Mouse (Mus musculus) small intestine, adult 2 months (tissue): ENCODE results near the gene Adamts4. TPM values are rescaled to one million over a fixed set of nuclear protein-coding genes. Genes with fewer than 3 reads are reported as not detected.

Experiments
- H3K27ac ChIP-seq: fragments of 200-500 bp; 2 replicates; pipeline ENCODE4 v1.5.1; 2012; ENCODE audit warnings: low read depth, low read length, control low read depth, inconsistent platforms; ENCODE audit not compliant: insufficient read depth
- H3K27me3 ChIP-seq: fragments of 200-500 bp; 2 replicates; pipeline ENCODE4 v1.6.1; 2012; ENCODE audit warnings: mild to moderate bottlenecking, moderate library complexity, low read length, inconsistent platforms; ENCODE audit not compliant: control insufficient read depth, insufficient read depth
- H3K36me3 ChIP-seq: fragments of 200-500 bp; 2 replicates; pipeline ENCODE4 v1.6.1; 2012; ENCODE audit warnings: mild to moderate bottlenecking, low read length, control low read depth, inconsistent platforms; ENCODE audit not compliant: control insufficient read depth, insufficient read depth
- H3K4me1 ChIP-seq: fragments of 200-500 bp; 2 replicates; pipeline ENCODE4 v1.6.1; 2012; ENCODE audit warnings: low read length, inconsistent platforms, mixed read lengths; ENCODE audit not compliant: control insufficient read depth, insufficient read depth, insufficient read length
- H3K4me3 ChIP-seq: fragments of 200-500 bp; 2 replicates; pipeline ENCODE4 v1.5.1; 2012; ENCODE audit warnings: low read depth, mild to moderate bottlenecking, control low read depth, inconsistent platforms, low read length, moderate library complexity
- CTCF ChIP-seq: fragments of 200-500 bp; IDR thresholded peaks from 2 replicates; pipeline ENCODE4 v1.5.1; 2012; ENCODE audit warnings: low read depth, mild to moderate bottlenecking, control low read depth, inconsistent platforms, low read length, moderate library complexity, mixed read lengths; ENCODE audit not compliant: insufficient replicate concordance, insufficient read length; ENCODE audit errors: extremely low read depth
- POLR2A ChIP-seq: fragments of 200-500 bp; IDR thresholded peaks from 2 replicates; pipeline ENCODE4 v1.6.1; 2012; ENCODE audit warnings: low read depth, mild to moderate bottlenecking, control low read depth, inconsistent platforms, low read length, moderate library complexity
- WGBS: fragments of 180-500 bp; shearing (Covaris S2); methylation state at CpG from one replicate; pipeline ENCODE4 v1.1.7; 2018; 5-methylcytosine and 5-hydroxymethylcytosine counted together
- polyA plus RNA-seq: library from polyadenylated mRNA; depleted of rRNA; stranded (reverse); fragments of >200 nt; gene quantifications from 2 replicates; pipeline ENCODE4 v1.2.3, GENCODE M21; 2012

Gene Adamts4
- polyA plus RNA-seq, 1 experiment = 2.6 TPM

DNA sequence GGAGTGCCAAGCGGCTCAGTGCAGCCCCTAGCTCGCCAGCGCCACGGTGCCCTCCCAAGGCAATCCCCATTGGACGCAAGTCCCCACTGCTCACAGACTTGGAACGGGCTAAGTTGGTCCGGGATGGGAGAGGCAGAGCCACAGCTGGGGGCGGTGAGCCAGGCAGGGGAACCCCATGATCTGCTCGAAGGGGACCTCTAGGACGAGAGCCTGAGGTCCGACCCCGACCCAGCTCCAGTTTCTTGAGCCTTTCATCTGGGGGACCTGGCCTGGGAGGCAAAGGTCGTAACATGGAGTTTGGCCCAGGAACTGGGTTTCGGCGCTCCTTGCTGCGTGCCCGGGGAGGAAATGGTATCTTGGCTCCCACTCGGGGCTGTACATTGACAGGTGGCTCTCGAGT lies 36.3 kb downstream of the Adamts4 start:
- Histone ChIP-seq H3K27me3 (no peaks in the 10 kb centered on the region), H3K27ac (no peak overlapping the region), H3K4me3 (no peak overlapping the region), H3K4me1 (peaks cover 5% of the 10 kb centered on the region), H3K36me3 (peaks cover 21% of the 10 kb centered on the region)
- WGBS = 88% methylated on average over 19 of the region's 19 CpGs
- TF ChIP-seq POLR2A (no peak), CTCF (no peak)

- peak within 1 kb of the TSS; percentile 43; the same call in 1 of the 2 replicates for H3K27ac ChIP-seq
- peaks cover 21% of the 10 kb centered on the region for H3K36me3 ChIP-seq
- H3K4me3 ChIP-seq = peak within 1 kb of the TSS; percentile 94
- TF ChIP-seq CTCF (no peak), POLR2A (peak; percentile 75)
- peaks cover 8% of the 10 kb centered on the region for H3K4me1 ChIP-seq
- under 1% methylated on average over 49 of the region's 49 CpGs for WGBS
- H3K27me3 ChIP-seq = no peaks in the 10 kb centered on the region
These were observed 37.2 kb downstream of the Adamts4 start, which contains the start of gene Usp21 for GRCm38 (mm10) chr1:171287136-171288081. Gene Usp21 (minus strand): TSS chr1:171287991.

DNA sequence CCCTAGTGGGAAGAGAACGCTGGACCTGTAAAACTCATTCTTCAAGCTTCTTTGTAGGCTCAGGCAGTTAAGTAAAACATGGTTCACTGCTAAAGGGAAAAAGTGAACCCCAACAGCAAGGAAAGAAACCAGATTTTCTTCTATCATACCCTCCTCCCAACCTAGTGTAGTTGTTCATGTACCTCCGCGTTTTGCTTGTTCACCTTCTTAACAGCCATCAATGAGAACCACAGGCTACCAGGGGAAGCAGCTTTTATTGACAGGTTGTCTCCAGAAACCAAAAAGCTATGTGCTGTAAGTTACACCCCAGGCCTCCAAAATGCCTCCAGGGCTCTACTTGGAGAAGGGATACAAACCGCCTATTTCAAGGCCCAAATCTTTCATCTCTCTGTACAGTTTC lies 38.1 kb downstream of the Adamts4 start:
- Histone ChIP-seq H3K4me1 (peaks cover 9% of the 10 kb centered on the region), H3K27me3 (no peaks in the 10 kb centered on the region), H3K27ac (no peak overlapping the region), H3K36me3 (peaks cover 18% of the 10 kb centered on the region), H3K4me3 (no peak overlapping the region)
- TF ChIP-seq CTCF = no peak
- no peak for TF ChIP-seq POLR2A
- 69% methylated on average over 4 of the region's 4 CpGs for WGBS

- Histone ChIP-seq H3K4me3 (no peak overlapping the region), H3K4me1 (peaks cover 8% of the 10 kb centered on the region; the same call in 1 of the 2 replicates), H3K36me3 (peaks cover 10% of the 10 kb centered on the region), H3K27me3 (no peaks in the 10 kb centered on the region), H3K27ac (no peak overlapping the region)
- TF ChIP-seq POLR2A (no peak), CTCF (no peak)
- 46% methylated on average over 3 of the region's 3 CpGs for WGBS
These were observed 43.1 kb downstream of the Adamts4 start for GRCm38 (mm10) chr1:171293351-171293750.

DNA sequence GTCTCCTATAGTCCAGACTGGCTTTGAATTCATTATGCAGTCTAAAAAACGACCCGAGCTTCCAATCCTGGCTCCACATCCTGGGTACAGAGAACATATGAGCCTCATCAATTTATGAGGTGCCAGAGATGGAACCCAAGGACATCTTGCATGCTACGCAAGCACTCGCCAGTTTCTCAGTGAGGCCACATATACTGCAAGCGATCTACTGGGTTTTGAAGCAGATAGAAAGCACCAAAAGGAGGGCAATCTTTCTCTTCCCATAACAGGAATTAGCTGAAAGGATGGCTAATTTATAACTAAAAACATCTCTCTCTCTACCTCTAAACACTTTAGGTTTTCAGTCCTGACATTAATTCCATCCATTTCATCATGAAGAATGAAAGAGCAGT lies 43.7 kb downstream of the Adamts4 start:
- TF ChIP-seq POLR2A (no peak), CTCF (no peak)
- H3K4me1 ChIP-seq = peaks cover 8% of the 10 kb centered on the region; the same call in 1 of the 2 replicates
- peak overlapping the region; percentile 76 for H3K4me3 ChIP-seq
- no peaks in the 10 kb centered on the region for H3K27me3 ChIP-seq
- peak overlapping the region; percentile 94 for H3K27ac ChIP-seq
- WGBS = 16% methylated on average over 5 of the region's 5 CpGs
- H3K36me3 ChIP-seq = peaks cover 7% of the 10 kb centered on the region

DNA sequence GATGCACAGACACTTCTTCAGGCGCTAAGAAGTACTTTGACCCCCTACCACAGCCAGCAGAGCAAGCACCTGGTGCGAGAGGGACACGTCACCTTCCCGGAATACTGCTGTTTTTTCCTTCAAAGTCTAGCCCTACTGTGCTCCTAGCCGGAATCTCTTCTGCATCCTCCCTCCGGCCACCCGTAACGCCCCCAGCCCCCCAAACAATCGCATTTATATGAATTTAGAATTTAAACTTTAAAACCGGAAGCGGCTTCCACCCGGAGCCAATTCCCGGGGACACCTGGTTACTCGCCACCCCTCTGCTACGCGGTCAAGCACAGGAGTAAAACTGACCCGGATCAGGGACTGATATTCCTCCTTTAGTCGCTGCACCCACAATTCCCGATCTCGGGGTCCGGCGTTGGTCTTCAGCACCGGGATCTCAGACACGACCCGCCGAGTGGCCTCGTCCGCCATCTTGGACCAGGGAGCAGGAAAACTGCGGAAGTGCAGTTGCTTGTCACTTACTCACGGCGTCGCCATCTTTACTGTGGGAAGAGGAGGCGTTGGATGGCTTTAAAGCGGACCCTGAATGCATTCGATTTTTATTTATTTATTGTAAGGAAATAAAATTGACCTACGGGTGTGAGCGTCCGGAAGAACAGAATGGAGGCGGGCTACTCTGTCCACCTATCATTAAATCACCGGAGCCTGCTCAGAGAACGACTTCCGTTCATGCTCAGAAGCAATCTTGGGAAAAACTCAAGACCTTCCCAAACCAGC lies 44.3 kb downstream of the Adamts4 start, which contains the start of gene Ufc1:
TSS of gene Ufc1 (minus strand) at position 727 of the 765 bp plus-strand sequence.
- Histone ChIP-seq H3K27ac (peak within 1 kb of the TSS; percentile 94), H3K36me3 (peaks cover 5% of the 10 kb centered on the region), H3K4me3 (peak within 1 kb of the TSS; percentile 76), H3K4me1 (peaks cover 8% of the 10 kb centered on the region; the same call in 1 of the 2 replicates), H3K27me3 (no peaks in the 10 kb centered on the region)
- peak; percentile 57 for TF ChIP-seq POLR2A
- TF ChIP-seq CTCF = no peak
- WGBS = under 1% methylated on average over 42 of the region's 42 CpGs
